25 mouse cellular contexts compared by ENCODE assay signal in the genomic region with DNA sequence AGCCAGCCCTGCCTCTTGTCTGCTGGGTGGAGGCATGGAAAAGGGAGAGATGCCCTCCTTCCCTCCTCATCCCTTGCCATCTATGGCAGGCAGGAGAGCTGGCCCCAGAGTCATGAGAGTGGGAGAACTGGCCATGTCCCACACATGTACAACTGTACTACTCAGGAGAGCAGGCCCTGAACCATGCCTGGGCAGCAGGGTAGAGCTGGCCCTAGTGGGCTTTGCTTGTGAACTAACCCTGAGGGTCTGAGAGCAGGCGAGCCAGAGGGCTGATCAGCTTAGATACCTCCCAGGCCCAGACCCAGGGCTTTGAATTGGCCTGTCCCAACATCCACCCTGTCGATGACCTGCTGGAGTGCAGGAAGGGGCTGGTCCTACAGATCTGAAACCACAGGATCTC.
DNase-seq lines count a peak whose midpoint lies in the region; ATAC-seq lines count a peak whose summit lies in the region.
"Had no signal": no experiment of that assay in that cellular context is flagged by ENCODE, and none has a peak within 500 bp of the region (broad histone marks: within the 10 kb centered on the region; RNA-seq: fewer than 3 reads in every experiment).

No protein-coding gene starts in this region.

- peaks cover 5% of the 10 kb centered on the region; the same call in 1 of the 2 replicates for H3K27me3 ChIP-seq in hindbrain, embryonic 13.5 days
- H3K27me3 ChIP-seq in hindbrain, embryonic 16.5 days (replicated peaks; ENCODE audit: control insufficient read depth, insufficient read depth, low read length): no peaks in the 10 kb centered on the region; the same call in 1 of the 2 replicates
- peaks cover 6% of the 10 kb centered on the region; the same call in 1 of the 2 replicates for H3K27me3 ChIP-seq in midbrain, embryonic 10.5 days (ENCODE audit: low read depth, poor library complexity, severe bottlenecking)
- H3K27me3 ChIP-seq in midbrain, embryonic 15.5 days (replicated peaks): no peaks in the 10 kb centered on the region
- no peaks in the 10 kb centered on the region for H3K27me3 ChIP-seq in embryonic facial prominence, embryonic 10.5 days (replicated peaks; ENCODE audit: low read depth, poor library complexity, severe bottlenecking)
- H3K27me3 ChIP-seq: embryonic facial prominence, embryonic 15.5 days; forebrain, embryonic 13.5 days; heart, embryonic 15.5 days; limb, embryonic 12.5 days had no signal

- H3K9ac ChIP-seq in hindbrain, embryonic 13.5 days: no peak overlapping the region
- no peak overlapping the region for H3K9ac ChIP-seq in hindbrain, embryonic 16.5 days (ENCODE audit: low read depth, low read length)
- no peak overlapping the region for H3K9ac ChIP-seq in midbrain, embryonic 15.5 days
- H3K9ac ChIP-seq: embryonic facial prominence, embryonic 15.5 days; forebrain, embryonic 13.5 days; heart, embryonic 15.5 days; limb, embryonic 12.5 days; liver, postnatal 0 days had no signal

- H3K4me1 ChIP-seq in hindbrain, embryonic 13.5 days (replicated peaks): peaks cover 5% of the 10 kb centered on the region; the same call in 1 of the 2 replicates
- H3K4me1 ChIP-seq in hindbrain, embryonic 16.5 days (ENCODE audit: control insufficient read depth, insufficient read depth, low read depth, low read length): no peaks in the 10 kb centered on the region
- peaks cover 6% of the 10 kb centered on the region; the same call in 1 of the 2 replicates for H3K4me1 ChIP-seq in midbrain, embryonic 10.5 days
- peaks cover 3% of the 10 kb centered on the region; the same call in 1 of the 2 replicates for H3K4me1 ChIP-seq in midbrain, embryonic 15.5 days
- peaks cover 9% of the 10 kb centered on the region for H3K4me1 ChIP-seq in embryonic facial prominence, embryonic 10.5 days
- H3K4me1 ChIP-seq: forebrain, embryonic 13.5 days; heart, embryonic 15.5 days had no signal

- no peak overlapping the region for H3K4me3 ChIP-seq in hindbrain, embryonic 13.5 days
- no peak overlapping the region for H3K4me3 ChIP-seq in hindbrain, embryonic 16.5 days (ENCODE audit: low read length)
- no peak overlapping the region for H3K4me3 ChIP-seq in midbrain, embryonic 10.5 days
- no peak overlapping the region for H3K4me3 ChIP-seq in midbrain, embryonic 15.5 days
- H3K4me3 ChIP-seq in embryonic facial prominence, embryonic 10.5 days: no peak overlapping the region
- H3K4me3 ChIP-seq: embryonic facial prominence, embryonic 15.5 days; forebrain, embryonic 13.5 days; gastrocnemius, adult 2 months; heart, embryonic 15.5 days; limb, embryonic 12.5 days had no signal

- H3K4me2 ChIP-seq in hindbrain, embryonic 13.5 days: no peak overlapping the region
- no peak overlapping the region for H3K4me2 ChIP-seq in hindbrain, embryonic 16.5 days (ENCODE audit: low read length)
- H3K4me2 ChIP-seq in midbrain, embryonic 15.5 days: no peak overlapping the region
- H3K4me2 ChIP-seq: embryonic facial prominence, embryonic 15.5 days; forebrain, embryonic 13.5 days; heart, embryonic 15.5 days; limb, embryonic 12.5 days had no signal

- no peaks in the 10 kb centered on the region for H3K9me3 ChIP-seq in hindbrain, embryonic 13.5 days
- H3K9me3 ChIP-seq in hindbrain, embryonic 16.5 days (ENCODE audit: control insufficient read depth, low read length): no peaks in the 10 kb centered on the region
- H3K9me3 ChIP-seq in midbrain, embryonic 10.5 days (replicated peaks): no peaks in the 10 kb centered on the region
- no peaks in the 10 kb centered on the region for H3K9me3 ChIP-seq in midbrain, embryonic 15.5 days
- H3K9me3 ChIP-seq in embryonic facial prominence, embryonic 10.5 days: no peaks in the 10 kb centered on the region
- H3K9me3 ChIP-seq: embryonic facial prominence, embryonic 15.5 days; forebrain, embryonic 13.5 days; heart, embryonic 15.5 days; limb, embryonic 12.5 days had no signal

- no peak overlapping the region for H3K27ac ChIP-seq in hindbrain, embryonic 13.5 days
- H3K27ac ChIP-seq in hindbrain, embryonic 16.5 days (ENCODE audit: low read depth, low read length): no peak overlapping the region
- H3K27ac ChIP-seq in midbrain, embryonic 10.5 days (replicated peaks): 0 out of 2 replicates have a peak overlapping the region, but pooled peaks have one; percentile 47
- no peak overlapping the region for H3K27ac ChIP-seq in midbrain, embryonic 15.5 days
- H3K27ac ChIP-seq in embryonic facial prominence, embryonic 10.5 days (replicated peaks): peak overlapping the region; percentile 67; the same call in 1 of the 2 replicates
- H3K27ac ChIP-seq: embryonic facial prominence, embryonic 15.5 days; forebrain, embryonic 13.5 days; gastrocnemius, adult 2 months; heart, embryonic 15.5 days; limb, embryonic 12.5 days; stomach, postnatal 0 days had no signal

- 0 out of 2 replicates have a peak, but pooled peaks have one; percentile 22 for ATAC-seq in hindbrain, embryonic 13.5 days (ENCODE audit: low FRiP score)
- ATAC-seq in hindbrain, embryonic 16.5 days: no peak
- no peak for ATAC-seq in midbrain, embryonic 15.5 days (replicated peaks)
- ATAC-seq in erythroblast, adult 5-6 weeks (replicated peaks; ENCODE audit: low FRiP score, poor library complexity, severe bottlenecking): 0 out of 2 replicates have a peak, but pooled peaks have one; percentile 44
- ATAC-seq: CD4-positive, CD25-positive, alpha-beta regulatory T cell, adult 4 months; liver, postnatal 0 days had no signal

- no peaks in the 10 kb centered on the region for H3K36me3 ChIP-seq in hindbrain, embryonic 13.5 days
- no peaks in the 10 kb centered on the region for H3K36me3 ChIP-seq in hindbrain, embryonic 16.5 days (ENCODE audit: control insufficient read depth, insufficient read depth, low read length)
- no peaks in the 10 kb centered on the region for H3K36me3 ChIP-seq in midbrain, embryonic 10.5 days
- no peaks in the 10 kb centered on the region for H3K36me3 ChIP-seq in midbrain, embryonic 15.5 days (replicated peaks)
- no peaks in the 10 kb centered on the region for H3K36me3 ChIP-seq in embryonic facial prominence, embryonic 10.5 days (replicated peaks)
- H3K36me3 ChIP-seq: embryonic facial prominence, embryonic 15.5 days; heart, embryonic 15.5 days; limb, embryonic 12.5 days had no signal

- WGBS in hindbrain, embryonic 13.5 days: 88% methylated on average over 2 of the region's 2 CpGs
- 93% methylated on average over 2 of the region's 2 CpGs for WGBS in hindbrain, embryonic 16.5 days
- 84% methylated on average over 2 of the region's 2 CpGs for WGBS in midbrain, embryonic 10.5 days
- 78% methylated on average over 2 of the region's 2 CpGs for WGBS in midbrain, embryonic 15.5 days
- WGBS in embryonic facial prominence, embryonic 10.5 days: 81% methylated on average over 2 of the region's 2 CpGs

- no peak for DNase-seq in midbrain, embryonic 10.5 days (ENCODE audit: low spot score)
- no peak for DNase-seq in embryonic facial prominence, embryonic 10.5 days (ENCODE audit: low spot score)
- DNase-seq in gastrocnemius, adult 18-20 months (ENCODE audit: low spot score): no peak
- DNase-seq: adrenal gland, postnatal 25 days; cerebellum, adult 11-12 months; embryo, embryonic 11 days; gastrocnemius, adult 2 months; kidney, adult 8-10 months; kidney, postnatal 10 days; layer of hippocampus, adult 9-11 months; liver, postnatal 0 days; lung, postnatal 36 days; right cerebral cortex, adult 18-20 months; spleen, adult 18-20 months; thymus, adult 18-20 months had no signal

Comparison
In these comparisons a context has a peak if more than half of its experiments do, and no peak if none do; other contexts are left out.
1. ATAC-seq: peak in hindbrain, embryonic 13.5 days (single experiment) and erythroblast, adult 5-6 weeks (single experiment); none in hindbrain, embryonic 16.5 days (single experiment) and midbrain, embryonic 15.5 days (single experiment).
2. H3K27ac ChIP-seq: peak in midbrain, embryonic 10.5 days (single experiment) and embryonic facial prominence, embryonic 10.5 days (single experiment); none in hindbrain, embryonic 13.5 days (single experiment), hindbrain, embryonic 16.5 days (single experiment) and midbrain, embryonic 15.5 days (single experiment).